Mouse (Mus musculus): ENCODE measurements at regions not wholly inside any gene's neighbourhood (a gene's known extent, or its start where the extent isn't known, plus 50 kb on each side); places are given as distances from the start of the nearest gene placed in this dataset.

DNA sequence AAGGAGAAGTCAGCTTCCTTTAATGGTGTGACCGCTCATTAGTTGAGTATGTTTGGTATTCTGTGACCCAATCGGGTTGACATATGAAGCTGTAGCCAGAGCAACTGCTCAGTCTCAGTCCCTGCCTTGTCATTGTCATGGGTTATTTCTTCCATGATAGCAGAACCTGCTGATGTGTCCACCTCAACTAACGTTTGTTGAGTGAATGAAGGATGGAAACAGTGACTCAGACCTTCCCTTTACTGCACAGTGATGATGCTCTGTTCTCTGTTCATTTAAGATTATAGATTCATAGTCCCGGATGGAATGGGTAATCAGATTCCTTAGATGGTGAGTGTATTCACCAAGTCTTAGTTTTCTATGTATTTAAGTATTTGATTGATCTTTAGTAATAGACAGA, 493.3 kb upstream of the Adamts16 start:
- no peak for DNase-seq

DNA sequence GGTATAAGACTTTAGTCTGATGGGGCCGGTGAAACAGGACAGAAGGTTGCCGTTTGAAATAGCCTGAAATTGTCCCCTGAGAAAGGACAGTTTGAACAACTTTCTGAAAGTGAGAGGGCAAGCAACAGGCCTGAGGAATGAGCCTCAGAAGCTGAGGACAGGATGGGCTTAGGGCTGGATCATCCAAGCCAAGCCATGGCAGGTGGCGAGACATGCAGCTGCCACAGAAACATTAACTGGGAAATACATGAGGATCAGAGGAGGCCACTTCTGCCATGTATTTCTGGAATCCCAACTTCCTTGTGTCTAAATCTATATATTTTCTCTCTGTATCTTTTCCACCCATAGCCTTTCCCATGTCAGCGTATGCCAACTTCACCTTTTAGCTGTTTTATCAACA, 491.5 kb upstream of the Adamts16 start:
- no peak for DNase-seq

DNA sequence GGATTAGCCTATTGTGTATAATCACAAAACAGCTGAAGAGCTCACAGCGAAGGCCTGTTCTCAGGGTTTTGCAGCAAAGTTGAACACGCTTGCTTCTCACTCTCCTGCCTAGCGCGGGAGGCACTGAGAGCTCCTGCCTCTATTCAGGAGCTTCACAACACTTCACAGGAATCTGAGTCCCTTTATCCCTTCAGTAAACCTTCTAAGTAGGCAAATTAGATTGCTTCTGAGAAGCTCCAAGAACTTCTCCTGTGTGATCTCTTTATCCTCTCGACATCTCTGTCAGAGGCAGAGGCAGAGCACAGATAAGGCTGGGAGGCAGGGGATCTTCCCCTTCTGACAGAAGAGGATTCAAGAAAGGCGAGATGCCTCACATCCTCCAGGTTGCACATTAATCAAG, 488.7 kb upstream of the Adamts16 start:
- DNase-seq = no peak

DNA sequence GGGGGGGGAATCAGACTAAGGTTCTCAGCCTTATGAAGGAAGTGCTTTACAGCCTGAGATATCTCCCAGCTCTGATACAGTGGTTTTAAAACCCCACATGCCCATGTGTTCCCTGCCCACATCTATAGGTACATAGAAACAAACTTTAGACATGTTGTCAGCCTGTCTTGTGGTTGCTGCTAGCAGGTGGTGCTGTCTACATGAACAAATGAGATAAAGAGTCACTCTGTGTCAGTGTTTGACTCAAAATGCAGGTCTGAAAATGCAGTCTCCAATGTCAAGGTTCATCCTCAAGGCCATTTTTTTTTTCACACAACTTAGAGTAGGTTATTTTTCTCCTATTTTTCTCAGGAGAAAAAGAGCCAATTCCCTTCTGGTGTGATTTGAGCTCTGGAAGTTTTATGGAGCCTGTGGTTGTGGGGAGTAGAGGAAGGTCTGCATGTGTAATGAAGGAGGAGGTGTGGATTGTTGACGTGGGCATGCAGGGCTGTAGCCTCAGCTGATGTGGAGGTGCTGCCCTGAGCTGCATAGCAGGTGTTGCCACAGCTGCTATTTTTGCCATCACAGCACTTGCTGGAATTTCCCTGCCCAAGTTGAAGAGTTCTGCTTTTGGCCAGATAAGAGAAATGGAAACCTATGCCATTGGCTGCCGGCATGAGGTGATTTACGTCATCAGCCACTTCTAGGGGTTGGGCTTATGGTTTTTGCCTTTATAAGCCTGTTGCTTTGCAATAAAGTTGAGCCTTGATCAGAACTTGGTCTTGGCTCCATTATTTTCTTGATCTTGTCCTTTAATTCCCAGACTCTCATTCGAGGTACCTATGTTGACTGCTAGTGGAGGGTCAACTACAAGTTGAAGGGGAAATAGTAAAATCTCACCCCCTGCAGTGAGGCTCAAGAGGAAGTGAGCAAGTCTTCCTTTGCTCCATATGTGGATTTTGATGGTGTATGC, 486.5 kb upstream of the Adamts16 start:
- DNase-seq = no peak

DNA sequence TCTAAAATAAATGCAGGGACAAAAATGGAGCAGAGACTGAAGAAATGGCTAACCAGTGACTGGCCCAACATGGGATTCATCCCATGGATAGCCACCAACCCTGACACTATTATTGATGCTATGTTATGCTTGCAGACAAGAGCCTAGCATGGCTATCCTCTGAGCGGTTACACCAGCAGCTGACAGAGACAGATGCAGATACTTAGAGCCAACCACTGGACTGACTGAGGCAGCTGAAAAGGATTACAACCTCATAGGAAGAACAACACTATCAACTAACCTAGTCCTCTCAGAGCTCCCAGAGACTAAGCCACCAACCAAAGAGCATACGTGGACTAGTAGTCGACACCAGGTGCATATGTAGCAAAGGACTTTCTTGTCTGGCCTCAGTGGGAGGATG, 478.9 kb upstream of the Adamts16 start:
- DNase-seq = no peak

DNA sequence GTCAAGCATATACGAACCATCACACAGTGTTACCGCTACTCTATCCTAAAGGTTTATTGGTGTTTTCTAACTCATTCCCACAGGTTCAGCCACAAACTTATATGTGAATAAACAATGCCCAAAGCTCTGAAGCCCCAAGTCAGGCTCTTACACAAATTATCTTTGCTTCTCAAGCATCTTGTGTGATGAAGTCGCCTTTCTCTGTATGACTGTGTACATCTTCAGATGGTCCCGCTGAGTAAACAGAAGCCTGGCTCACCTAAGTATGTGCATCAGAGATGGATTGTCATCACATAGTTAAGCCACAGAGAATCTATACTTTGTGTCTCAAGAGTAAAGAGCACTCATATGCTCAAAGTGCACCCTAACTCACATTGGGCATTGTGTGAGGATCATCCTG, 462.3 kb upstream of the Adamts16 start:
- no peak for DNase-seq

DNA sequence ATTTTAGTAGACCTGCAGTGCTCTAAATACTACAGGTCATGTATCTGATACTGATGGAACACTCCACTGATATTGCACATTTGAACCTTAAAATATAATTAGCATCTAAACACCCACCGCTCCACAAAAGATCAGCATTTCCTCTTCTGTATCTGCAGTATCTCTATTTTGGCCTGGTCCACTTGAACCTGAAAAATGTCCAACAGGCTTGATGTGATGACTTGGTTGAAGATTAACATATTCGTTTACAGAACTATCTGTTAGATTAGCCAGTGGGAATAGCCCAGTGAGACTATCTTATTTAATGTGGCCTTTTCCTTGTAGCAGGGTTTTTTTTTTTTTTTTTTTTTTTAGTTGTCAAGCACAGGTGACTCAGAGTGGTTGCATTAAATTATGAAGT, 434.4 kb upstream of the Adamts16 start:
- no peak for DNase-seq

DNA sequence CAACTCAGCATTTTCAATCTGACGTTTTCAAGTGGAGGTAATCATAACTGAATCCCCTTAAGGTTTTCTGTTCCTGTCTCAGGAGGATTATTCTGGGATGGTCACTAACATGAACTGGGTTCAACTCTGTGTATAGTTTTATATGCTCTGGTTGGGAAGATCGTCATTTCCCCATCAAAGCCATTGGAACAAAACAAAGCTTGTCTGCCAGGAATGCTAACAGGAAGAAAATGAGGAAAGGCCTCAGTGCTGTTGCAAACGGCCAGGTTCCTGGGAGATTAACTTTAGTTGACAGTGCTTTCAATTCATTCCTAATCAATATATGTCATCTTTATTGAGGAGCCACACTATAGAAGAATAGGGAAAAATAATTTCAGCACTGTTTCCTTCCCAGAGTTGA, 432.5 kb upstream of the Adamts16 start:
- DNase-seq = no peak

DNA sequence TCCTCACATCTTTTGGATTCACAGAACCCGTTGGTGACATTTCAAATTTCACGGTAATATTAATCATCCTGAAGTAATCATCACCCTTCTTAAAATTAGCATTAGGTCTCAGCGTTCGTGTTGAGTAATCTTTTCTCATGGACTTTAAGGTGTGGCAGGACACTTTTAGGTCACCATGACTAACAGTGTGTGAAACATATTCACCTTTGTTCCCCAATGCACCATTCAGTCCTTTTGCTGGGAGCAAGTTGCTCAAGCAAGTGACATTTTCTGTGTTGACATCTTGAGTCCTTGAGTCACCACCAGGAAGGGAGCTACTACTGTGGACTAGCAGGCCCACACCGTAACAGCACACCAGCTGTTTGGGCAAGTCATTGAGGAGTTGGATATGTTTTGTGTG, 431.9 kb upstream of the Adamts16 start:
- no peak for DNase-seq

DNA sequence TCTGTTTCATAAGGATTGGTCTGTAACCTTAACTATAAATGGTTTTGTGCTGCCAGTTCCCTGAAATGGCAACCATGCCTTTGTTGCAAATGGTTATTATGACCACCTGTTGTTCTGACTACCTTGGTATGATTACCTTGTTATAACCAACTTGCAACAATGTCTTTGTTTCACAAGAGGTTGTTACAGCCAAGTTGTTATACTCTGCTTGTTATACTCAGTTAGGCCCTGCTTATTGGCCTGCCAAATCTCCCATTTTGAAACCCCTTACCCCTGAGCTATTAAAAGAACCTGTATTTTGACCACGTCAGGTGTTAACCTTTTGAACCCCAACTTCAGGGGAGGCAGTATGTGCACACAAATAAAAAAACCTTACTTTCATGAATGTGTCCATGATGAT, 431.5 kb upstream of the Adamts16 start:
- DNase-seq = no peak

DNA sequence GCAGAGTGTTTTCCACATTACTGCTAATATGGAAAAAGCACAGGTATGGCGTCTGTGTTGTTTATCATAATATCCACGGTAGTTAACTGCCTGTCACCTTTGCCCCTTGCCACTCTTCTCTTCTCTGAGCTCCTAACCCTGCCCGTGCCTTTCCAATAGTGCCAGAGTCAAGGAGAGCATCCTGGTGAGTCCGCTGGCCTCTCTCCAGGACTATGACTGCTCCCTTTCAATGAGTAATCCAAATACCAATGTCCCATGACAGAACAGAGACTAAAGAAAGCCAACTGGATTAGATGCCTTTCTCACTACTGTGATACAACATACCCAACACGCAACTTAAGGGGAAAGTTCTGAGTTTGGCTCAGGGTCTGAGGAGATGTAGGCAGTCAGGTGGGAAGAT, 430.8 kb upstream of the Adamts16 start:
- no peak for DNase-seq

DNA sequence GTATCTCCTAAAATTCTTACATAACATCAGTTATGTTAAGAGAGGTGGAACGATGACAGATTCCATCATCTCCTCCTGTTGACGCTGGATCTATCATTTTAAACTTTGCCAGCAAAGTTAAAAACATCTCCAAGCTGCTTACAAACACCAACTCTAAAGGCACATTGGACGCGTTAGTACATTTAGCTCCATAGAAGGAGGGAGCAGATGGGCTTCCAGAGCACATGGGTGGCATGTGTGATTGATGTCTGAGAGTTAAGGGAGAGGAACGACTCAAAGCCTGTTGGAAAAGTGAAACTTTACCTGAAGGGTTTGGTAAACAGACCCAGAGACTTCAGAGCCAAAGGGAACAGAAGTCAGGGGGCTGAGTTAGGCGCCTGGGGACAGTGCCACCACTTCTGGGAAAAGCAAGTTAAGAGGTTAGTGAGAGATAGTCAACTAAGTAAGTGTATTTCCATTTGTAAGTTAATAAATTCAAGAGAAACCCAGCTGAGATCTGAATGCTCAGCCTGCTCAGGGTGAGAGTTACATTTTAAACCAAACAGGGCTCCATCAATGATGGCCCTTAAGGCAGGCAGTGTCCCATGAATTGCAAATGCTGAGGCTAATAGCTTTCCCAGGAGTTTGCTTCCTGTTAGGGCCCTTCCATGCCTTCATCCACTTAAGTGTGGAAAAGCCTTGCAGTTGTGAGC, 430.3 kb upstream of the Adamts16 start:
- no peak for DNase-seq

DNA sequence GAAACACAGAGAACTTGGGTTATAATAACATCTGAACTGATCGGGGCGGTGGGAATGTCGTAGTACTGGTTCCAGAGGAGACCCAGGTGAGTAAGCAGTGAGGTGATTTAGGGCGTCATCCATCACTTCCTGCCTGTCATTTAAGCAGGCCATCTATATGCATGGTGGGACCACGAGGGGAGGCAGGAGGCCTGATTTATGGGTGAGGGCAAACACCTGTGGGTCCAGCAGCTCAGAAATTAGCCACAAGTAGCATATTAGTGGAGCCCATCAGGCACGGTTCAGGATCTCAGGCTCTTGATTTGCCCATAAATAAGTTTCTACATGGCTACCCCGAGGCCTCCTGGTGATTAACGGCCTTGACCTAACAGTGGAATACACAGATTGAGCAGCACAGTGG, 428.8 kb upstream of the Adamts16 start:
- DNase-seq = no peak

DNA sequence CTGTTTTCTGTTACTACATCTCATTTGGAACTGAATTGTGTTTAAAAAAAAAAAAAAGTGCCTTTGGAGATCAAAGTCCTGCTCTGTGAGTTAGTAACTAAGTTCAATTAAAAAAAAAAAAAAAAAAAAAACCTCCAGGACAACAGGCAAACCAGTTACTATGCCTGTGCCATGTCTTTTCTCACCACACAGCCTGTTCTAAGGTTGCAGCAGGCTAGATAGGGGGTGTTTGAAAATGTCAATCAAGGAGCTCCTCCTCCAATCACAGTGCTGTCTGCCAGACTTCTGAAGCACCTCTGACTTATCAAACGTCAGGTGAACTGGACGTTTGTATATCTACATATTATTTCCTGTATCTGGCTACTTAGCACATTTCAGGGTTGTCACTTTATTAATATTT, 427.9 kb upstream of the Adamts16 start:
- DNase-seq = no peak

DNA sequence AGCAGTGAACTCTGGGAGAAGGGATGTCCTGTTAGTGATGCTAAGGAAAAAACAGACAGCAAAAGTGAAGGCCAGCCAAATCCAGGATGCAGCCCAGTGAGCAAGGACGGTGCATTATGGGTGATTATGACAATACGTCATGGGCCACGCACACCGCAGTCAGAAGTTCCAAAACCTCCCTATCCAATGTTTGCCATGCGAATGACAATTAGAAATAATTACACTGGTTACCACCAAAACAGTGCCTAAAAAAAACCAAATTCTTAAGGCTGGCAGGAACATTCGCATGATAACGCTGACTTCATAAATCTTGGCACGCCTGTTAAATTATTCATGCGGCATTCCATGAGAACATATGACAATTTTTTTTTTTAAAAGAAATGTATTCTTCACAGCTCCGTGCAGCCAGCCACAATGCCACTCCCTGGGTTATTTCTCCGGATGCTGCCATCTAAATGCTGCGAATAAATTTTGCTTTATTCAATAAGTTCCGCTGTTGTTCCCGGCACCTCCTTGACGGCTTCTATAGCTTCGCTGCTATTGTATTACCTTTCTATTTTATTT, 421.8 kb upstream of the Adamts16 start:
- DNase-seq = no peak

DNA sequence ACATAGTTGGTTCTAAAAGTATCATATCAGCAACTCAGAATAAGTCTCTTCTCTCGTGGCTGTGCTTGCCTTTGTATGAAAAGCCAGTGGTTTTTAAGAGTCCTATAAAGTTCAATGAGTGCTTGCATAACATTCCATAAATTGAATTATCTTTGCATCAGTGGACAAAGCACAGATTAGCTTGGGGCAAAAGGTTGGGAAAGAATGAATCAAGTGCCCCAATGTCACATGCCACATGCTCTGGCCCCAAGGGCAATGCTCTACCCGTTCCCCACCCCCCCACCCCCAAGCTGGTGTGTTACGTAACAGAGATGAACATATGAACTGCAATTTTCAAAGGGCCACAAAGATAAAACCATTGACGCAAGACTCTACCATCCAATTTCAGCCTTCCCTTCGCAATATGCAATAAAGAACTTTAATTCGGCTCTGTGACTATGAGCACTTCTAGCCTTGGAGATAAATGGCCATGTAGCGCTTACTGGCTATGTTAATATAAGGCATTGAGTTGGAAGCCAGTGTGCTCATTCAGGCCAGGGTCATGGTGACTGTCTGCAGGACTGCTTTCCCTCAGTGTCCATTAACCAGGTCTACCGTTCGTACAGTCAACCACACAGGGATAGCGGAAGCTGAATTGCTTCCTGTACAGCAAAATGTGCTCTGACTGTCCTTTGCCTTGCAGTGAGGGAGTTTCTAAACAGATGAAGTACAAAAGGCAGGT, 421.1 kb upstream of the Adamts16 start:
- DNase-seq = no peak

DNA sequence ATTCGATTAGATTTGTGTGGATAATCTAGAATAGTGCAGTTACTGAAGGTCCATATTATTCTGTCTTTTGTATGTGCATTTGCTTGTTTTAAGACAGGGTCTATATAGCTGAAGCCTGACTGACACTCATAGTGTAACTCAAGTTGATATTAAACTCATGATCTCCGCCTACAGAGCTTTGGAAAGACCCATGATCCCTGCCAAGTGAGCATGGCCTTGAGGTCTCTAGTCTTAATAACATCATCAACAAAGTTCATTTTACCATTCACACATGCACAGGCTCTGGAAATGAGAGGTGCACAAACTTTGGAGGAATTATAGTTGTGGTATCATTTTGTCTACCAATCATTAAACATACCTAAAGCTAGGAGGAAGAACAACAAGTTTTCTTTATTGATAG, 412.4 kb upstream of the Adamts16 start:
- no peak for DNase-seq

DNA sequence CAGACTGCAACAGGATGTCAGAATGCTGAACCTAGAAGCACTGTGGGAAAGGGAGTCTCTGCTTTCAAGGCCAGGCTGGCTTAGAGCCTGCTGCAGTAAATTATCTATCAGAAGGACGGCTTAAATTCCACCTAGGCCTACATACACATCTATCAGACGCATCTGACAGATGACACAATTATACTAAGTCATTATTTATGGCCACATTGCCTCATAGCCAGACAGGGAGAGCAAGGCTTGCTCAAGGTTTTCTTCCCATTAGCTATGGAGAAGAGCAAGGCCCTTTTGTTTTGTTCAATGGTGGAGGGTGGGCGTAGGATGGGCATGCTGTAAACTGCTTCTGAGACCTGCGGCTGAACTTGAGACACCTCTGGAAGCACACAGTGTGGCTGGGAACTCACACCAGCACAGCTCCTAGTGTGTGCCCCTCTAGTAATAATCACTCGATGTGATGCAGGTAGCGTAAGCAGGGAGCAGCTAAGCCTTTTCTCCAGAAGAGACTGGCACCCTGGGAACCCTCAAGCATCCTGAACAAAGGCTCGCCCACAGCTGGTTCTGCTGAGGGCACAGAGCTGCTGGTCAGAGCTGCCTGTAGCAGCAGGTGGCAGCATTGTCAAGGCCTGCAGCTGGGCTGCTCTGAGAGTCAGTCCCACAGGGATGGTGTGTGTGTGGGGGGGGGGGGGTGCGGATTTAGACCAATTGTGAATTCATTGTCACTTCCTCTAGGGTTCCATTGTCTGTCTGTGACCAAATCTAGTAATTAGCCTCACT, 406.8 kb upstream of the Adamts16 start:
- no peak for DNase-seq

DNA sequence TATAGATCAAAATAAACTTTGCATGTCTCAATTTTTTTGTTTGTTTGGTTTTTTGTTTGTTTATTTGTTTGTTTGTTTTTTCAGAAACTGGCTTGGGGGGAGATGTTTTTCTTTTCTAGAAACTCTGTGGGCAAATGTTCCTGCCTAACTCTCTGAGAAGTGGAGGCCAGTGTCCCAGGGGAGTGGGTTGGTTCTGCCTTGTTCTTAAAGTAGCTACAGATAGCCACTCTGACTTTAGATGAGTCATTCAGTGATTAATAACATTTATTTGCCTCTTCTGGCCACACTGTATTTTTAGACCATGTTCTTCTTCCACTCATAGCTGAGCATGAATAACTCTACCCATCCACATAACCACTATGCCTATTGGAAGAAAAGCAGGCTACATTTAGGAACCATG, 405.6 kb upstream of the Adamts16 start:
- no peak for DNase-seq

DNA sequence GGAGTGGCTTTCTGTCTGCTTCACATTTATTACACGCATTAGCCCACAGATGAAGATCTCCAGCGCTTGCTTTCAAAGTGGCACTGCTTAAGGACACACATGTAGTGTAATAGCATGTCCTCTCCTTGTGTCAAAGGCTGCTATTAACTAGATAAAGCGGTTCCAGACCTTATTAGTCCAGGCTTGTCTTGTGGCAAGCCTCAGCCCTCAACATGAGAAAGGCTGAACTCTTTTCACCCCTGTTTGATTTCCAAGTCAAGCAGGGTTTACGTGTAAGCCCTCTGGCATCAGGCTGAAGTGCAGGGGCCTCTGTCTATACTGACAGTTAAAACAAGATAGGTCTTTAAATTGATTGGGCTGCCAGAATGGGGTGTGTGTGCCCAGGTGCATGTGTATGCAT, 403.7 kb upstream of the Adamts16 start:
- DNase-seq = no peak

DNA sequence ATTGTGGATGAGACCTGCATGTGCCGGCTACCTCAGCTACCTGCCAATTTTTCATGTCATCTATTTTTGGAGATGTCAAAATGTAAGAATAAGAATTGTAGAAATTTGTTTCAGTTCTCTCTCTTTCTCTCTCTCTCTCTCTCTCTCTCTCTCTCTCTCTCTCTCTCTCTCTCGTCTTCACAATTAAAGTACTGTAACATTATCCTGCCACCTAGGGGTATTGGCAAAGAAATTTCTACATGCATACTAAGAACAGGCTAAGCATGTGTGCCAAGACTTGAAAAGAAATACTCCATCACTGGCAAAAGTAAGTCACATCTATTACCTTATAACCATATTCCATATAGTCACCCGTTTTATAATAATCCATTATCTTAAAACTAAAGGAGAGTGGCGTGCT, 398.2 kb upstream of the Adamts16 start:
- DNase-seq = no peak

DNA sequence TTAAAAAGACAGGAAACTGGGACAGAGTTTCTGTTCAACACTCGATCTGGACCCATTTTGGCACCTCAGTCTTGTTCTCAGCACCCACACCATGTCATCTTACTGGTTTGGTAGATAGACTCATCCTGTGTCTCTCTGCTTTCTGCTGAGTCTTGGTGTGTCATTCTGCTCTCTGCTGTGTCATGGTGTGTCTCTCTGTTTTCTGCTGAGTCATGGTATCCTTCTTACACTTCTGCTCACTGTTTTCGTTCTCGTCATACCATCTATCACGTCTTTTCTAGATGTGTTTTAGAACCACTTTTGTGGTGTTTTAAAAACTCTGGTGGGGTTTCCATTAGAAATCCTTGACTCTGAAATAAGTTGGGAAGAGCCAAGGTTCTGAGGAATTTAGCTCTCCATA, 393.7 kb upstream of the Adamts16 start:
- DNase-seq = no peak

DNA sequence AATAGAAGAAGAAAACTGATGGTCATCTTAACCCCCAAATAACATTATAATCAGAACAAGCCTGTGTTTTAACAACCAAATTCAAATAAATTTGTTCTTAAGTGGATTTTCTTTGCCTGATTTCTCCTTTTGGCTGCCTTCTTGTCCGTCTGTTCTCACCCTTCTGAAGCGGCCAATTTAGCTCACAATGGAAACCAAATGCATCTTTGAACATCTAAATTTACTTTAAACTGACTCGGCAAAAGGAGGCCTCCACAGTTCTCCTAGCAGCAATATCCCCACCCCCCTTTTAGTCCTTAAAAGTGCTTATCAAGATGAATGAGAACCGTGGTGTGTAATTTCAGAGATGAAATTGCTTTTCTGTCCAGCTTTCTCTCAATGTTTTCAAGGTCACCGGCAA, 389.6 kb upstream of the Adamts16 start:
- no peak for DNase-seq

Data from thymus, postnatal 25 days (tissue).